Mouse (Mus musculus) right cerebral cortex, postnatal 36 days (tissue): ENCODE results near the gene Adamts2.

Source experiments
- DNase-seq, 2 experiments: peaks; one replicate each; pipeline ENCODE4 v3.0.0; 2022; ENCODE audit warnings: low spot score in 2 of 2, mixed read lengths in 1 of 2

Gene Adamts2

DNA sequence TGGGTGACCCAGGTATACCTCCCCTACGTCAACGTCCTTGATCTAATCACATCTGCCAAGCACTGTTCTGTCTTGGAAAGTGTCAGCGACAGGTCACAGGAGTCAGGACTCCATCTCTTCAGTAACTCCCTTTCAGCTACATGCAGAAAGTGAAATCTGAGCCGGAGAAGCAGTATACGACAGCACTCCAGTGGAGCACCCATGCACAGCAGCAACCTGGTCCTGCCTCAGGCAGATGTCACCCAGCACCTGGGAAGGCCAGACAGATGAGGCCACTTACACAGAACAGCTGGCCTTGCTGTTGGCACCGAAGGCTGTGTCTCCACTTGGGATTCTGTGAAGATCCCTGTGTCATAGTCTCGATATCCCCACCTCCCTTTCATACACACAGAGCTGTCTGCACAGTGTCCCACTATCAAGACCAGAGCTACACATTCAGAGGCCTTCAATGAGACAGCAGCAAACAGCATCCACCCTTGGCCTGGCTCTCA, 70.0 kb downstream of the Adamts2 start:
- DNase-seq = no peak

- DNase-seq = no peak
These were observed 71.0 kb downstream of the Adamts2 start for GRCm38 (mm10) chr11:50672866-50673265.

GRCm38 (mm10) chr11:50673525-50674250, 71.8 kb downstream of the Adamts2 start:
- DNase-seq = no peak

DNA sequence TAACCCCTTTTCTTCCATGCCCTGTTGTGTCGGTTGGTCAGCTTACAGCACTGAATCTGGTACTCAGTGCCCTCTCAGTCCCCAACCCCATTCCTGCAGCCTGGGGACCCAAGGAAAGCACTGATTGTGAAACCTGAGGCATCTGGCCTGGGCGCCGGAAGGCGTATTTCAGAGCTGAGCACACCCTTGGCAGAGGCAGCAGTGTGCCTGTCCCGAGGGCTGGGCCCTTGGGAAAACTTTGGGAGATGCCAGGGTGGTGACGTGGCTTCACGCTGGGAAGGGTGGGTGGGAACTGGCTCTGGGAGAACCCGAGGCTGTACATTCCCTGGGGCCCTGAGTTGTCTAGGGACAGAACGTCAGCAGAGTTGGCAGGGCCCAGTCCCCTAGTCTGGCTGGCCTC, 72.5 kb downstream of the Adamts2 start:
- DNase-seq = no peak

DNA sequence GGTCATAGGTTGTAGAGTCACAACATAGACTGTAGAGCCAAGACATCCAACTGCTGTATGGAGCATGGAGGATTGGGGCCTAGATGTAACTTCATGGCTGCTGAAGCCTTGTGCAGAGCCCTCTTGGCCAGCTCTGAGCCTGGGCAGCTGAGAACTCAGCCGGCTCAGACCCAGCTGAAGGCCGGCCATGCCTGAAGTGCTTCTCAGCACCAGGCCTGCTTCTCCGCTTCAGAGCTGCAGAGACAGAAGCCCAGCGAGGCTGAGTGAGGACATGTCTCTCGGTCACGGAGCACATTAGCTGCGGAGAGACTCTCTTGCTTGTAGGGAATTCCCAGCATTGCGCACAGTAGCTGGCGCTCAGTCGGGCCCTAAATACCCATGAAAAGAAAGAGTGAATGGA, 76.8 kb downstream of the Adamts2 start:
- DNase-seq = no peak

DNA sequence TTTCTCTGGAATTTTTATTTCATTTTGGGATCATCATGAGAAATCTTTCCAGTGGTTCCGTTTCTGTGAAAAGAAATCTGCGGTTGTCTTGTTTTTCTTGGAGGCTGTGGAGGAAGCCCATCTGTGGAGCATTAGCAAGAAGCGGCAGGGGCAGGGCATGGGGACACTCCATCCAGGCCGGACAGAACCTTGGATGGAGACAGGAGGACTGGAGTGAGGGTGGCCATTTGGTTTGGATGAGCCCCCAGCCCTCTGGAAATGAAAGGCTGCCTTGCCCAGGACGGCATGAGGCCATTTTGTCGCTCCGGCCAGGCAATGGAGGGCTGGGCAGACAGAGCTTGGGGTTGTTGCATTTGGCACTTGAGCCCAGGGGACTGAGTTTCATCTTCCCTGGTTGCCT, 80.1 kb downstream of the Adamts2 start:
- DNase-seq = no peak

DNA sequence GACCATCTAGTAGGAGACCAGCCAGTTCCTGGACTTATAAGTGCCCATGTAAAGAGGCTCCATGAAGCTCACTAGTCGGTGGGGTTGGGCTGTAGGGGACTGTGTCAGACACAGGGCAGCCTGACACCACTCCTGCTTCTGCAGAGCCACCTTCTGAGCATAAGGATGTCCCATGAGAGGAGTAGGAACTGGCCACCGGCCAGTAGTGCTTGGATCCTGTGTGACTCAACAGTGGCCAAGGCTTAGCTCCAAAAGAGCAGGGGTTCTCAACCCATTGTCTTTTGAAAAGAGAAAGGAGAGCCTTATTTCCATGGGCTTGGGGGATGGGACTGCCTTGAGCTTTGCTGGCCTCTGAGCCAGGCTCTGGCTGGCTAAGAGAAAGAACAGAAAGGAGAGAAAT, 81.9 kb downstream of the Adamts2 start:
- no peak for DNase-seq

DNA sequence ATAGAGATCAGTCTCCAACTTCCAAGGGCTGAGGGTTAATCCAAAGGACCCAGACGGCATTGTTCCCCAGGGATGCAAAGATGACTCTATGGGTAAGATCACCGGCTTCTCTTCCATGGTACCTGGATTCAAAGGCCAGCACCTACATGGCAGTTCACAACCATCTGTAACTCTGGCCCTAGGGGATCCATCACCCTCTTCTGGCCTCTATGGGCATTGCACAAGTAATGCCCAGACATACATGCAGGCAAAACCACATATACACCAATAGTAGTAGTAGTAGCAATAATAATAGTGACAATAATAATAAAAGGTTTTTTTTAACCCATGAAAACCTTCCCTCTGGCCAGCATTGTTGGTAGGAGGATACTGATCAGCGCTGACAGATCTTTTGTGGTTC, 86.7 kb downstream of the Adamts2 start:
- DNase-seq = no peak

DNA sequence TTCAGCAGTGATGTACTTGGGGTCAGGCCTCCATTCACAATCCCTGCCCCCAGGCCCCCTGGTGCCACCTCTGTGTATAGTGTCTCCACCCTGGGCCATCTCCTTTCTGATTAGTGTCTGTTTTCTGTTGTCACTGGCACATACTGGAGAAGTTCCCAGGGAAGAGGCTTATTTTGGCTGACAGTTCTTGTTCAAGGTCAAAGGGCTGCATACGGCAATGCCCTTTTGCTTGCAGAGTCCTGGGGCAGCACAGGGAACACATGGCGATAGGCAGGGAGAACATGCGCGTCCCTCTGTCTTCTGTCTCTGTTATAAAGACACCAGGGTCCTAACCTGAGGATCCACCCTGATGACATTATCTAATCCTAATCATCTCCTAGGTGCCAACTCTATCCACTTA, 87.8 kb downstream of the Adamts2 start:
- DNase-seq = no peak

DNA sequence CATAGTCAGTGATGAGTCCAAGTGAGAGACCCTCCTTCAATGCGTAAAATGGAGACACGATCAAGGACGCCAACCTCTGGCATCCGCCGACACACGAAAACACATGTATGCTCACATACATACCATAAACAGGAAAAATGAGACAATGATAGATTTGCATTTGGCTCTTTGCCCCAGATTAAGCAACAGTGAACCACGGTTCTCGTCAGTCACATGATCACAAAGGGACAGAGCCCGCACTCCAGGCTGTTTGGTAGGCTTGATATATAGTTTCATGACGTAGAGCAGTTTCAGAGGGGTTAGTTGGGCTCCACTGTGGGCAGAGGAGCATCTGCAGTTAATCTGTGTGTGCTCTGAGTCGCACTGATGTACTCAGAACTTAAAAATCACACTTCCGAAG, 98.1 kb downstream of the Adamts2 start:
- DNase-seq = no peak

GRCm38 (mm10) chr11:50700496-50700895, 98.6 kb downstream of the Adamts2 start:
- no peak for DNase-seq

- DNase-seq = no peak
These were observed 101.5 kb downstream of the Adamts2 start for GRCm38 (mm10) chr11:50703397-50703796.

GRCm38 (mm10) chr11:50704511-50704910, 102.6 kb downstream of the Adamts2 start:
- no peak for DNase-seq

DNA sequence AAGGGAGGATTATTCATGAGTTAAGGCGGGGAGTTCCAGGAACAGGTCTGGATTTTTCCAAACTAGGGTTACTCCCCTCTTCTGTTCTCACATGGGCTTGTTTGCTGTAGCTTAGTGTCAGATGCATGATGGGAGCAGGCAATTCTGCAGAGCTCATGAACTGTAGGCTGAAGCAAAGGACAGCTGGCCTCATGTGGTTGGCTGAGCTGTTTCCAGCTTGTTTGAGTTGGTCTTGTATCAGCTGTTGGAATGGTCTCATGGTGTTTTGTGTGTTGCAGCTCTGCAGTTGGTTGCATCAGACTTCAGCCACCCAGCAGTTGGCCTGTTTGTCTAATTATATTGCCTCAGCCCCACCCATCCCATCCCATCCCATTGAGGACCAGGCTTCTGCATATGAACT, 105.4 kb downstream of the Adamts2 start:
- no peak for DNase-seq

DNA sequence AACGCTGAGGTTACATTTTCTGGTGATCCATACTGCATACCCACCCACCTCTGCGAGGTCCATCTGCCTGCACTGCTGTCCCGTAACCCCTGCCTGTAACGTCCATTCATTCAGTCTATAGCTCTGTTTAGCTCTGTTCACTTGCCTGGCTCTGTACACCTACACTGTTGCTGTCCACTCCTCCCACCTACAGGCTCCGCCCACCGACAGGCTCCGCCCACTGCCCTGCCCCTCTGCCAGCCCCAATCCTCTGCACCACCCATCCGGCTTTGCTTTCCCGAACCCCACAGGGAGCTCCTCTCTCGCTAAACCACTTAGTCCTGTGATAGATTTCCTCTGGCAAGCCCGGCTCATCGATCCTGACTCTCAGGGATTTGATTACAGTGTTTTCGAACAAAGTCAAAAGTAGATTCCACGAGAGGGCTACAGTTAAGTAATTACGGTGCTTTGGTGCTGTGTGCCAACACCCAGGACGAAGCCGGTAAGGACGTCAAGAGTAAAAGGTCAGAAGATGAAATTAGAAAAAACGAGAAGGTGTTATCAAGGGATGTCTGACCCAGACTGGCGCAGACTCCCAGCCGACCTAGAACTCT, 111.8 kb downstream of the Adamts2 start:
- no peak for DNase-seq

GRCm38 (mm10) chr11:50715091-50715490, 113.2 kb downstream of the Adamts2 start:
- no peak for DNase-seq

GRCm38 (mm10) chr11:50717381-50717897, 115.6 kb downstream of the Adamts2 start:
- DNase-seq = no peak

DNA sequence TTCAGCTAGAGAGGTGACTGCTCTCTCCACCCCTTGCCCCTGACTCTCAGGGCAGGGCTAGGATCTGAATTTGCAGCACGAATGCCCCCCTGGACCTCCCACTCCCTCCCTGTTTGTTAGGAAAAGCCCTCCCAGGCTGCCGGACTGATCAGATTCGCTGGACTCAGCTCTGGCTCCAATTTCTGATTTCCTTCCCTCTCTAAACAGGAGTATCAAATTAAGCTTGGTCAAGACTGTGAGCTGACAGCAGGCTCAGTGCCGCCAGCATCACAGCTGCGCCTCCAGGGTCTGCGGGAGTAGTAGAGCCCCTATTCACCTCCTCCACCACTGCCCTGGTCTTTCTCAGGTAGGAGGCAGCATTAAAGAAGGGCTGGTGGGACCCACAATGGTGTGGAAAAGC, 117.0 kb downstream of the Adamts2 start:
- DNase-seq = no peak

DNA sequence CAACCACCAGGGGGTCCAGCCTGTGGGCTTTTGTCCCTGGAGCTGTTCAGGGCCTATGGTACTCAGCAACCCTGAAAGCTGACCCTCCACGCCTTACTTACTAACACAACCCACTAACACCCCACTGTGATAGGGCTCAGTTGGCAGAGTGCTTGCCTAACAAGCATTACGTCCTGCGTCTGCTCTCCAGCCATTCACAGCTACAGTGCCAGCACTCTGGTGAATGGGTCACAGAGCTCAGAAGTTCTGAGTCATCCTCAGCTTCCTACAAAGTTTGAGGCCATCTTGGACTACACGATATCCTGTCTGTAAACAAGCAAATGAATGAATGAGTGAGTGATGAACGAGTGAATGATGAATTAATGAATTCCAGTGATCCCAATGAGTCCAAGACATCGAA, 118.5 kb downstream of the Adamts2 start:
- no peak for DNase-seq

GRCm38 (mm10) chr11:50720856-50721550, 119.1 kb downstream of the Adamts2 start:
- no peak for DNase-seq

DNA sequence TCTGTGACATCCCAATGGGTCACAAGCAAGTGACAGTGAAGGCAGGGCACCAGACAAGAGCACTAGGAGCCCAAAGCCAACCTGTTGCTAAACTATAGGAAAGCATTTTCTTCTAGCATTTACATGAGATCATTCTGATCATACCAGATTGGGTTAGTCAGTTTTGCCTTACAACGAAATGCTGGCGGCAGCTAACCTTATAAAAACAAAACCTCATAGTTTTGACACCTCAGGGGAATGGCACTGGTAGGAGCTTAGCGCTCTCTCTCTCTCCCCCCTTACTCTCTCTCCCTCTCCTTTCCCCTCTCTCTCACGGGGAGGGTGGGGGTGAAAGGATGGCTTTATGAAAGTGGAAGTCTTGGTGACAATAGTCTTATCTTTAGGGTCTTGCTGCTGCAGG, 123.7 kb downstream of the Adamts2 start:
- DNase-seq = no peak

DNA sequence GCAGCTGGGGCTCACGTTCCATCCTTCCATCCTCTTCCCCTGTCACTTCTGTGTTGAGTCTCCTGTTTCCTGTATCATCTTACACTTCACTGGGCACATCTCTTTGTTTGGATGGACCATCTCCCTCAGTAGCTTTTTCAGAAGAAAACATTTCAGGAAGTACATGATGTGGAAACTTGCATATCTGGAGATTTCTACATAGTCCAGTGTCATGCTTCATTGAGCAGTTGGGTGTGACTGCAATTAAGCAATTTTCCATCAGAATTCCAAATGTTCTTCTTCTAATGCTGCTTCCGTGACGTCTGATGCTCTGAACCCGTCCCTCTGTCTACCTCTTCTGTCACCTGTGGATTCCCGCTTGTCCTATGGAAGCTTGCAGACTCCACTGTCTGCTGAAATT, 124.2 kb downstream of the Adamts2 start:
- DNase-seq = no peak

- no peak for DNase-seq
These were observed 131.3 kb downstream of the Adamts2 start for GRCm38 (mm10) chr11:50733146-50733545.
